Mouse (Mus musculus): ENCODE results near the gene Cbr4. TPM values are rescaled to one million over a fixed set of nuclear protein-coding genes. Genes with fewer than 3 reads are reported as not detected.

Gene Cbr4
- total and polyA plus RNA-seq, 2 experiments from 2014 or later: 12.2 to 23.0 TPM

- ATAC-seq (peak; percentile 86), DNase-seq (peak; percentile 94)
- peak; percentile 100 for TF ChIP-seq CTCF (IDR thresholded peaks at IDR 0.05; ENCODE audit: low read depth)
- Histone ChIP-seq H3K9ac (no peak overlapping the region), H3K4me2 (ENCODE audit: low read depth) (no peak overlapping the region), H3K4me1 (ENCODE audit: insufficient read depth) (no peaks in the 10 kb centered on the region), H3K36me3 (ENCODE audit: insufficient read depth) (0 out of 2 replicates have a peak, but pooled peaks cover 2% of the 10 kb centered on the region), H3K27me3 (ENCODE audit: insufficient read depth, low read length) (no peaks in the 10 kb centered on the region), H3K27ac (ENCODE audit: low read depth, low read length) (no peak overlapping the region), H3K9me3 (ENCODE audit: low read length) (no peaks in the 10 kb centered on the region), H3K4me3 (ENCODE audit: low read depth, low read length) (no peak overlapping the region)
- WGBS: 46% methylated on average over 7 of the region's 7 CpGs
These were observed 52.4 kb downstream of the Cbr4 start for GRCm38 (mm10) chr8:61539828-61540500.

GRCm38 (mm10) chr8:61549585-61549984, 62.1 kb downstream of the Cbr4 start:
- Histone ChIP-seq H3K36me3 (ENCODE audit: insufficient read depth) (no peaks in the 10 kb centered on the region), H3K27ac (ENCODE audit: low read depth, low read length) (no peak overlapping the region), H3K27me3 (ENCODE audit: insufficient read depth, low read length) (no peaks in the 10 kb centered on the region), H3K9ac (no peak overlapping the region), H3K9me3 (ENCODE audit: low read length) (0 out of 2 replicates have a peak, but pooled peaks cover 6% of the 10 kb centered on the region), H3K4me2 (ENCODE audit: low read depth) (no peak overlapping the region), H3K4me3 (ENCODE audit: low read depth, low read length) (no peak overlapping the region), H3K4me1 (ENCODE audit: insufficient read depth) (no peaks in the 10 kb centered on the region)
- no peak for TF ChIP-seq CTCF (IDR thresholded peaks at IDR 0.05; ENCODE audit: low read depth)
- 84% methylated on average over 41 of the region's 41 CpGs for WGBS
- ATAC-seq: no peak
- no peak for DNase-seq

GRCm38 (mm10) chr8:61550006-61550748, 62.6 kb downstream of the Cbr4 start:
- no peaks in the 10 kb centered on the region for H3K4me1 ChIP-seq (ENCODE audit: insufficient read depth)
- no peak for DNase-seq
- no peak overlapping the region for H3K4me3 ChIP-seq (ENCODE audit: low read depth, low read length)
- no peaks in the 10 kb centered on the region for H3K27me3 ChIP-seq (ENCODE audit: insufficient read depth, low read length)
- ATAC-seq: no peak
- no peak overlapping the region for H3K27ac ChIP-seq (ENCODE audit: low read depth, low read length)
- H3K36me3 ChIP-seq (ENCODE audit: insufficient read depth): no peaks in the 10 kb centered on the region
- TF ChIP-seq CTCF (IDR thresholded peaks at IDR 0.05; ENCODE audit: low read depth): peak; percentile 45
- 0 out of 2 replicates have a peak, but pooled peaks cover 6% of the 10 kb centered on the region for H3K9me3 ChIP-seq (ENCODE audit: low read length)
- WGBS: 68% methylated on average over 27 of the region's 27 CpGs
- no peak overlapping the region for H3K4me2 ChIP-seq (ENCODE audit: low read depth)
- no peak overlapping the region for H3K9ac ChIP-seq

- WGBS: 72% methylated on average over 6 of the region's 6 CpGs
- 0 out of 2 replicates have a peak, but pooled peaks cover 6% of the 10 kb centered on the region for H3K9me3 ChIP-seq (ENCODE audit: low read length)
- no peak for TF ChIP-seq CTCF (IDR thresholded peaks at IDR 0.05; ENCODE audit: low read depth)
- H3K36me3 ChIP-seq (ENCODE audit: insufficient read depth): no peaks in the 10 kb centered on the region
- no peaks in the 10 kb centered on the region for H3K4me1 ChIP-seq (ENCODE audit: insufficient read depth)
- H3K9ac ChIP-seq: no peak overlapping the region
- H3K4me3 ChIP-seq (ENCODE audit: low read depth, low read length): no peak overlapping the region
- ATAC-seq (no peak), DNase-seq (no peak)
- H3K27me3 ChIP-seq (ENCODE audit: insufficient read depth, low read length): no peaks in the 10 kb centered on the region
- no peak overlapping the region for H3K4me2 ChIP-seq (ENCODE audit: low read depth)
- H3K27ac ChIP-seq (ENCODE audit: low read depth, low read length): no peak overlapping the region
These were observed 64.7 kb downstream of the Cbr4 start for GRCm38 (mm10) chr8:61552221-61552620.

GRCm38 (mm10) chr8:61552755-61553402, 65.3 kb downstream of the Cbr4 start:
- DNase-seq: no peak
- H3K4me1 ChIP-seq (ENCODE audit: insufficient read depth): no peaks in the 10 kb centered on the region
- H3K9me3 ChIP-seq (ENCODE audit: low read length): 0 out of 2 replicates have a peak, but pooled peaks cover 6% of the 10 kb centered on the region
- H3K27me3 ChIP-seq (ENCODE audit: insufficient read depth, low read length): no peaks in the 10 kb centered on the region
- H3K4me2 ChIP-seq (ENCODE audit: low read depth): no peak overlapping the region
- ATAC-seq: no peak
- 85% methylated on average over 8 of the region's 8 CpGs for WGBS
- no peaks in the 10 kb centered on the region for H3K36me3 ChIP-seq (ENCODE audit: insufficient read depth)
- TF ChIP-seq CTCF (IDR thresholded peaks at IDR 0.05; ENCODE audit: low read depth): no peak
- no peak overlapping the region for H3K9ac ChIP-seq
- H3K4me3 ChIP-seq (ENCODE audit: low read depth, low read length): no peak overlapping the region
- no peak overlapping the region for H3K27ac ChIP-seq (ENCODE audit: low read depth, low read length)

GRCm38 (mm10) chr8:61555343-61555742, 67.8 kb downstream of the Cbr4 start:
- H3K27ac ChIP-seq (ENCODE audit: low read depth, low read length): no peak overlapping the region
- H3K9me3 ChIP-seq (ENCODE audit: low read length): no peaks in the 10 kb centered on the region
- H3K4me1 ChIP-seq (ENCODE audit: insufficient read depth): no peaks in the 10 kb centered on the region
- H3K4me3 ChIP-seq (ENCODE audit: low read depth, low read length): no peak overlapping the region
- no peak overlapping the region for H3K9ac ChIP-seq
- H3K36me3 ChIP-seq (ENCODE audit: insufficient read depth): no peaks in the 10 kb centered on the region
- TF ChIP-seq CTCF (IDR thresholded peaks at IDR 0.05; ENCODE audit: low read depth): no peak
- 52% methylated on average over 6 of the region's 6 CpGs for WGBS
- no peak overlapping the region for H3K4me2 ChIP-seq (ENCODE audit: low read depth)
- H3K27me3 ChIP-seq (ENCODE audit: insufficient read depth, low read length): no peaks in the 10 kb centered on the region
- ATAC-seq (no peak), DNase-seq (no peak)

- Histone ChIP-seq H3K4me2 (ENCODE audit: low read depth) (no peak overlapping the region), H3K4me1 (ENCODE audit: insufficient read depth) (no peaks in the 10 kb centered on the region), H3K36me3 (ENCODE audit: insufficient read depth) (no peaks in the 10 kb centered on the region), H3K9ac (no peak overlapping the region), H3K4me3 (ENCODE audit: low read depth, low read length) (no peak overlapping the region), H3K27me3 (ENCODE audit: insufficient read depth, low read length) (no peaks in the 10 kb centered on the region), H3K27ac (ENCODE audit: low read depth, low read length) (no peak overlapping the region), H3K9me3 (ENCODE audit: low read length) (no peaks in the 10 kb centered on the region)
- no peak for TF ChIP-seq CTCF (IDR thresholded peaks at IDR 0.05; ENCODE audit: low read depth)
- ATAC-seq: no peak
- DNase-seq: no peak
- WGBS: 63% methylated on average over 8 of the region's 8 CpGs
These were observed 68.7 kb downstream of the Cbr4 start for GRCm38 (mm10) chr8:61556219-61556618.

Measured in forebrain, postnatal 0 days (tissue).